Mouse (Mus musculus): ENCODE data around the gene Manea. TPM values are rescaled to one million over a fixed set of nuclear protein-coding genes. Genes with fewer than 3 reads are reported as not detected.

Gene Manea
- polyA plus RNA-seq, 1 experiment from 2014 or later: 15.6 TPM

- Histone ChIP-seq H3K9me3 (ENCODE audit: low read length) (no peaks in the 10 kb centered on the region), H3K9ac (replicated peaks; ENCODE audit: low read length) (no peak overlapping the region), H3K4me2 (replicated peaks; ENCODE audit: low read depth, low read length) (no peak overlapping the region), H3K27ac (ENCODE audit: low read length) (no peak overlapping the region), H3K36me3 (ENCODE audit: insufficient read depth, low read length) (no peaks in the 10 kb centered on the region), H3K27me3 (ENCODE audit: insufficient read depth, low read length) (no peaks in the 10 kb centered on the region), H3K4me1 (ENCODE audit: insufficient read depth, low read length) (no peaks in the 10 kb centered on the region), H3K4me3 (ENCODE audit: low read length) (no peak overlapping the region)
- ATAC-seq (ENCODE audit: low FRiP score, low TSS enrichment): no peak
- 50% methylated on average over 1 of the region's 1 CpGs for WGBS
These were observed 69.5 kb downstream of the Manea start for GRCm38 (mm10) chr4:26277112-26277716.

- H3K27me3 ChIP-seq (ENCODE audit: insufficient read depth, low read length): no peaks in the 10 kb centered on the region
- no peak for ATAC-seq (ENCODE audit: low FRiP score, low TSS enrichment)
These were observed 70.4 kb downstream of the Manea start for GRCm38 (mm10) chr4:26276264-26276663.

GRCm38 (mm10) chr4:26275769-26276168 lies 70.9 kb downstream of the Manea start:
- no peak overlapping the region for H3K27ac ChIP-seq (ENCODE audit: low read length)
- H3K4me2 ChIP-seq (replicated peaks; ENCODE audit: low read depth, low read length): no peak overlapping the region
- H3K4me3 ChIP-seq (ENCODE audit: low read length): no peak overlapping the region
- ATAC-seq (ENCODE audit: low FRiP score, low TSS enrichment): no peak
- H3K4me1 ChIP-seq (ENCODE audit: insufficient read depth, low read length): no peaks in the 10 kb centered on the region
- H3K9me3 ChIP-seq (ENCODE audit: low read length): no peaks in the 10 kb centered on the region
- H3K9ac ChIP-seq (replicated peaks; ENCODE audit: low read length): no peak overlapping the region
- 76% methylated on average over 2 of the region's 2 CpGs for WGBS
- no peaks in the 10 kb centered on the region for H3K36me3 ChIP-seq (ENCODE audit: insufficient read depth, low read length)
- H3K27me3 ChIP-seq (ENCODE audit: insufficient read depth, low read length): no peaks in the 10 kb centered on the region

More at GRCm38 (mm10) chr4:26276264-26276663, 70.4 kb downstream of the Manea start:
- Histone ChIP-seq H3K4me2 (replicated peaks; ENCODE audit: low read depth, low read length) (no peak overlapping the region), H3K9ac (replicated peaks; ENCODE audit: low read length) (no peak overlapping the region), H3K36me3 (ENCODE audit: insufficient read depth, low read length) (no peaks in the 10 kb centered on the region), H3K9me3 (ENCODE audit: low read length) (no peaks in the 10 kb centered on the region), H3K27ac (ENCODE audit: low read length) (no peak overlapping the region), H3K4me1 (ENCODE audit: insufficient read depth, low read length) (no peaks in the 10 kb centered on the region), H3K4me3 (ENCODE audit: low read length) (no peak overlapping the region)

Data from kidney, embryonic 16.5 days (tissue).